Mouse (Mus musculus): ENCODE measurements around the gene Gcnt2. TPM values are rescaled to one million over a fixed set of nuclear protein-coding genes. Genes with fewer than 3 reads are reported as not detected.

Gene Gcnt2
- polyA plus RNA-seq, 1 experiment, result 6.3 TPM

DNA sequence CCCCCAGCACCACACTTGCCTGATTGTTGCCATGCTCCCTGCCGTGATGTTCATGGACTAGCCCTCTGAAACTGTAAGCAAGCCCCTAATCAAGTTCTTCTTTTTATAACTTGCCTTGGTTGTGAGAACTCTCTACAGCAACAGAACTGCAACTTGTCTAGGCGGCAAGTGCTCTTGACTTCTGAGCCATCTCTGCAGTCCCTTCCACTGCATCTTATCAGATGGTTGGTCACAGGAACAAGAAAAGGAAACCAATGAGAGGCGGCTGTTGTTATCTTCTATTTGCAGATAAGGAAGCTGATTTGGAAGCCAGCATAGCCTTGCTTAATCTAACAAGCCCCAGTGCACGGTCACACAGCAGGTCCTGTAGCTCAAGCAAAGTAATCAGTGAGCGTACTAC lies 14.5 kb downstream of the Gcnt2 start:
- no peaks in the 10 kb centered on the region for H3K79me2 ChIP-seq (ENCODE audit: control insufficient read depth, insufficient read depth)
- no peaks in the 10 kb centered on the region for H3K79me3 ChIP-seq (ENCODE audit: low read depth)
- no peak overlapping the region for H3ac ChIP-seq (ENCODE audit: control insufficient read depth, insufficient read length, low read depth)
- H3K27me3 ChIP-seq (ENCODE audit: control insufficient read depth, insufficient read depth, insufficient read length), result no peaks in the 10 kb centered on the region
- H3K36me3 ChIP-seq (ENCODE audit: control insufficient read depth, insufficient read depth), result no peaks in the 10 kb centered on the region
- TF ChIP-seq MYOD1 (IDR thresholded peaks at IDR 0.05; ENCODE audit: control insufficient read depth, insufficient read length, low read depth), result no peak
- no peak for TF ChIP-seq MAX (IDR thresholded peaks at IDR 0.05)
- TF ChIP-seq CTCF (IDR thresholded peaks at IDR 0.05; ENCODE audit: control insufficient read depth, insufficient read depth, insufficient read length), result no peak
- TF ChIP-seq FOSL1 (IDR thresholded peaks at IDR 0.05; ENCODE audit: insufficient read depth, low read length, poor library complexity, severe bottlenecking), result no peak
- TF ChIP-seq USF1 (IDR thresholded peaks at IDR 0.05; ENCODE audit: low read depth), result no peak
- no peak for TF ChIP-seq MYOG (IDR thresholded peaks at IDR 0.05; ENCODE audit: control insufficient read depth, extremely low read depth, insufficient read length)
- no peak for TF ChIP-seq CEBPB (IDR thresholded peaks at IDR 0.05; ENCODE audit: low read depth)
- H3K4me3 ChIP-seq (ENCODE audit: insufficient read depth, poor library complexity, severe bottlenecking), result no peak overlapping the region

DNA sequence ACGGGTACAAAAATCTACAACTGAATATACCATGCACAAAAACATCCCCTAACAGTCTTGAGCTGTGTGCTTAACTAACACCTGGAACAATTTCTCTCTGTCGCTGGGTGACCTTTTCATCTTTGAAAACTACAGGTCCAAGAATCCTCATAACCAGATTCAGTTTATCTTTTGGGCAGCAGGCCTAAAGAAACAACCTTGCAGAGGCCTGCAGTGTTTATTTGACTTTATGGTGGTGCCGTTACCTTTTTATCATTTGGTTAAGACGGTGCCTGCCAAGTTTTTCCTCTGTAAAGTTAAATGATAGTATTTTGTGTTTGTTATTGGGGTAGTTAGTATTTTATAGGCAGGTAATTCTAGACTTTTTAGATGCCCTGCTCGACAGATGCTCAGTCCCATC lies 15.9 kb downstream of the Gcnt2 start:
- H3K79me3 ChIP-seq (ENCODE audit: low read depth), result no peaks in the 10 kb centered on the region
- H3K4me3 ChIP-seq (ENCODE audit: insufficient read depth, poor library complexity, severe bottlenecking), result no peak overlapping the region
- H3K27me3 ChIP-seq (ENCODE audit: control insufficient read depth, insufficient read depth, insufficient read length), result no peaks in the 10 kb centered on the region
- H3K79me2 ChIP-seq (ENCODE audit: control insufficient read depth, insufficient read depth), result no peaks in the 10 kb centered on the region
- no peak overlapping the region for H3ac ChIP-seq (ENCODE audit: control insufficient read depth, insufficient read length, low read depth)
- no peaks in the 10 kb centered on the region for H3K36me3 ChIP-seq (ENCODE audit: control insufficient read depth, insufficient read depth)
- TF ChIP-seq MYOG (IDR thresholded peaks at IDR 0.05; ENCODE audit: control insufficient read depth, extremely low read depth, insufficient read length), result no peak
- TF ChIP-seq CTCF (IDR thresholded peaks at IDR 0.05; ENCODE audit: control insufficient read depth, insufficient read depth, insufficient read length), result no peak
- TF ChIP-seq USF1 (IDR thresholded peaks at IDR 0.05; ENCODE audit: low read depth), result no peak
- TF ChIP-seq MAX (IDR thresholded peaks at IDR 0.05), result no peak
- no peak for TF ChIP-seq CEBPB (IDR thresholded peaks at IDR 0.05; ENCODE audit: low read depth)
- no peak for TF ChIP-seq FOSL1 (IDR thresholded peaks at IDR 0.05; ENCODE audit: insufficient read depth, low read length, poor library complexity, severe bottlenecking)
- TF ChIP-seq MYOD1 (IDR thresholded peaks at IDR 0.05; ENCODE audit: control insufficient read depth, insufficient read length, low read depth), result no peak

DNA sequence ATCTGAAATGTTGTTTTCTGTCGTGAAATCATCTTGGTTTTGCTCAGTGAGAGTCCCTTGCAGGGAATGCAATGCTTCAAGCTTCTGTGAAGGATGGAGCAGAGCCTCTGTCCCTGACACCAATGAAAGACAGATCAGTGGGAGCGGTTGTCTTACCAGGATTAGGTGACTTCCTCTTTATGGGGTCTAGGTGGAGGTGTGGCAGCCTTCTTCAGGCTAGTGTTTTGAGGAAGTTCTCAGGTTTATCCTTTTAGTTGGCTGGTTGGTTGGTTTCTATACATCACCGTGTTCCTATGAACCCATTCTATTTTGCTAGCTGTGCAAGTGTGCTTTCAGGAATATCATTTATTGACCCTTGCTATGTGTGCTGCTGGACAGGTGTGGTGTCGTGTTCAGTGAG lies 18.0 kb downstream of the Gcnt2 start:
- H3K79me2 ChIP-seq (ENCODE audit: control insufficient read depth, insufficient read depth), result no peaks in the 10 kb centered on the region
- TF ChIP-seq FOSL1 (IDR thresholded peaks at IDR 0.05; ENCODE audit: insufficient read depth, low read length, poor library complexity, severe bottlenecking), result no peak
- no peak for TF ChIP-seq MAX (IDR thresholded peaks at IDR 0.05)
- no peak for TF ChIP-seq CEBPB (IDR thresholded peaks at IDR 0.05; ENCODE audit: low read depth)
- no peak for TF ChIP-seq MYOG (IDR thresholded peaks at IDR 0.05; ENCODE audit: control insufficient read depth, extremely low read depth, insufficient read length)
- TF ChIP-seq USF1 (IDR thresholded peaks at IDR 0.05; ENCODE audit: low read depth), result no peak
- no peak for TF ChIP-seq CTCF (IDR thresholded peaks at IDR 0.05; ENCODE audit: control insufficient read depth, insufficient read depth, insufficient read length)
- no peak for TF ChIP-seq MYOD1 (IDR thresholded peaks at IDR 0.05; ENCODE audit: control insufficient read depth, insufficient read length, low read depth)
- H3K27me3 ChIP-seq (ENCODE audit: control insufficient read depth, insufficient read depth, insufficient read length), result no peaks in the 10 kb centered on the region
- no peaks in the 10 kb centered on the region for H3K79me3 ChIP-seq (ENCODE audit: low read depth)
- H3ac ChIP-seq (ENCODE audit: control insufficient read depth, insufficient read length, low read depth), result no peak overlapping the region
- H3K4me3 ChIP-seq (ENCODE audit: insufficient read depth, poor library complexity, severe bottlenecking), result no peak overlapping the region
- no peaks in the 10 kb centered on the region for H3K36me3 ChIP-seq (ENCODE audit: control insufficient read depth, insufficient read depth)

DNA sequence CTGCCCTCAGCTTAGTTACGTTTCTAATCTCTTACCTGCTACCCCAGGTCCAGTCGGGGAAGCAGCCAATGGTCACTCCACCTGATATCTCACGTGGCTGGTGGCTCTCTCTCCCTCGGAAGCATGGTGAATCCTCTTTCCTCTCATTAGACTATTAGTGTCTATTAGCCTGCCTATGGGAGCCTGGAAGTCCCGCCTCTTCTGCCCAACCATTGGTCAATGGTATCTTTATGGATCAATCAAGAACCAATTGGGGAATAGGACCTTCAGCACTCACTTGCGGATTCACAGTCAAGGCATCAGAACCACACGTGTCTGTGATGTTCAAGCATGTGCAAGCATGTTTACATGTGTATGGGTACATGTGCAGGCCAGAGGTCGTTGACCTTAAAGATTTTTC lies 21.0 kb downstream of the Gcnt2 start:
- no peaks in the 10 kb centered on the region for H3K79me3 ChIP-seq (ENCODE audit: low read depth)
- H3K79me2 ChIP-seq (ENCODE audit: control insufficient read depth, insufficient read depth), result no peaks in the 10 kb centered on the region
- H3K27me3 ChIP-seq (ENCODE audit: control insufficient read depth, insufficient read depth, insufficient read length), result no peaks in the 10 kb centered on the region
- no peaks in the 10 kb centered on the region for H3K36me3 ChIP-seq (ENCODE audit: control insufficient read depth, insufficient read depth)
- no peak overlapping the region for H3ac ChIP-seq (ENCODE audit: control insufficient read depth, insufficient read length, low read depth)
- TF ChIP-seq MYOD1 (IDR thresholded peaks at IDR 0.05; ENCODE audit: control insufficient read depth, insufficient read length, low read depth), result no peak
- no peak for TF ChIP-seq MYOG (IDR thresholded peaks at IDR 0.05; ENCODE audit: control insufficient read depth, extremely low read depth, insufficient read length)
- TF ChIP-seq MAX (IDR thresholded peaks at IDR 0.05), result no peak
- TF ChIP-seq CEBPB (IDR thresholded peaks at IDR 0.05; ENCODE audit: low read depth), result no peak
- TF ChIP-seq CTCF (IDR thresholded peaks at IDR 0.05; ENCODE audit: control insufficient read depth, insufficient read depth, insufficient read length), result no peak
- no peak for TF ChIP-seq FOSL1 (IDR thresholded peaks at IDR 0.05; ENCODE audit: insufficient read depth, low read length, poor library complexity, severe bottlenecking)
- no peak for TF ChIP-seq USF1 (IDR thresholded peaks at IDR 0.05; ENCODE audit: low read depth)
- no peak overlapping the region for H3K4me3 ChIP-seq (ENCODE audit: insufficient read depth, poor library complexity, severe bottlenecking)

DNA sequence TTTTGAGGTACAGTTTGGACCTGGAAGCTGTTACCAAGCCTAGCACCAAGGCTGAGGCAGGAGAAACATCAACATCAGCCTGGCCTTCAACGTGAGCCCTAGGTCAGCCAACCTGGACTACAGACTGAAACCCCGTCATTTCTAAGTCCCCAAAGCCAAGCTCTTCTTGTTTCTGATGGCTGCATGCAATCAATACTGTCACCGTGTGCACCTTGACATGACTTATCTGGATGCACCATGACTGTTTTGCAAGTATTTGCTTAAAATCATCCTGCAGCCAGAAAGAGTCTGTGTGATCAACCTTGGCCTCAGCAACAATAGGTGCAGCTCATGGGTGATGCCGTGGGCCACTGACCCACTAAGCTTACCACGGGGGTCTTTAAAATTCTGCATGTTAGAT lies 23.1 kb downstream of the Gcnt2 start:
- no peaks in the 10 kb centered on the region for H3K27me3 ChIP-seq (ENCODE audit: control insufficient read depth, insufficient read depth, insufficient read length)
- no peaks in the 10 kb centered on the region for H3K79me3 ChIP-seq (ENCODE audit: low read depth)
- no peaks in the 10 kb centered on the region for H3K36me3 ChIP-seq (ENCODE audit: control insufficient read depth, insufficient read depth)
- H3K4me3 ChIP-seq (ENCODE audit: insufficient read depth, poor library complexity, severe bottlenecking), result no peak overlapping the region
- TF ChIP-seq FOSL1 (IDR thresholded peaks at IDR 0.05; ENCODE audit: insufficient read depth, low read length, poor library complexity, severe bottlenecking) (no peak), MYOD1 (IDR thresholded peaks at IDR 0.05; ENCODE audit: control insufficient read depth, insufficient read length, low read depth) (no peak), MYOG (IDR thresholded peaks at IDR 0.05; ENCODE audit: control insufficient read depth, extremely low read depth, insufficient read length) (no peak), USF1 (IDR thresholded peaks at IDR 0.05; ENCODE audit: low read depth) (no peak), CTCF (IDR thresholded peaks at IDR 0.05; ENCODE audit: control insufficient read depth, insufficient read depth, insufficient read length) (no peak), MAX (IDR thresholded peaks at IDR 0.05) (no peak)
- H3ac ChIP-seq (ENCODE audit: control insufficient read depth, insufficient read length, low read depth), result no peak overlapping the region
- H3K79me2 ChIP-seq (ENCODE audit: control insufficient read depth, insufficient read depth), result no peaks in the 10 kb centered on the region

- no peak for TF ChIP-seq MYOG (IDR thresholded peaks at IDR 0.05; ENCODE audit: control insufficient read depth, extremely low read depth, insufficient read length)
- TF ChIP-seq MYOD1 (IDR thresholded peaks at IDR 0.05; ENCODE audit: control insufficient read depth, insufficient read length, low read depth), result no peak
- no peak for TF ChIP-seq CEBPB (IDR thresholded peaks at IDR 0.05; ENCODE audit: low read depth)
- no peak for TF ChIP-seq CTCF (IDR thresholded peaks at IDR 0.05; ENCODE audit: control insufficient read depth, insufficient read depth, insufficient read length)
- TF ChIP-seq FOSL1 (IDR thresholded peaks at IDR 0.05; ENCODE audit: insufficient read depth, low read length, poor library complexity, severe bottlenecking), result no peak
- TF ChIP-seq MAX (IDR thresholded peaks at IDR 0.05), result no peak
- TF ChIP-seq USF1 (IDR thresholded peaks at IDR 0.05; ENCODE audit: low read depth), result no peak
- no peak overlapping the region for H3ac ChIP-seq (ENCODE audit: control insufficient read depth, insufficient read length, low read depth)
- no peaks in the 10 kb centered on the region for H3K27me3 ChIP-seq (ENCODE audit: control insufficient read depth, insufficient read depth, insufficient read length)
- H3K79me2 ChIP-seq (ENCODE audit: control insufficient read depth, insufficient read depth), result no peaks in the 10 kb centered on the region
- H3K4me3 ChIP-seq (ENCODE audit: insufficient read depth, poor library complexity, severe bottlenecking), result no peak overlapping the region
- H3K79me3 ChIP-seq (ENCODE audit: low read depth), result no peaks in the 10 kb centered on the region
- H3K36me3 ChIP-seq (ENCODE audit: control insufficient read depth, insufficient read depth), result no peaks in the 10 kb centered on the region
Measured at GRCm38 (mm10) chr13:40883903-40884302, 24.3 kb downstream of the Gcnt2 start.
